Mouse (Mus musculus) myocyte (in vitro differentiated cells): ENCODE data around the gene Ifit3. TPM values are rescaled to one million over a fixed set of nuclear protein-coding genes. Genes with fewer than 3 reads are reported as not detected.
"Not testable (repeated sequence)": the region's sequence is repeated elsewhere in the genome, so short reads cannot be mapped to it uniquely, and the experiment has no call there.

Experiments
- H3K27me3 ChIP-seq: one replicate; pipeline ENCODE4 v1.6.1; 2011; ENCODE audit not compliant: control insufficient read depth, insufficient read depth, insufficient read length
- H3K36me3 ChIP-seq: one replicate; pipeline ENCODE4 v1.6.1; 2011; ENCODE audit not compliant: control insufficient read depth, insufficient read depth
- H3K4me2 ChIP-seq: one replicate; pipeline ENCODE4 v1.6.1; 2011; ENCODE audit warnings: low read depth, control low read depth
- H3K4me3 ChIP-seq: one replicate; pipeline ENCODE4 v1.5.1; 2011; ENCODE audit warnings: mild to moderate bottlenecking, control low read depth, moderate library complexity
- H3K79me2 ChIP-seq: one replicate; pipeline ENCODE4 v1.6.1; 2011; ENCODE audit not compliant: control insufficient read depth, insufficient read depth
- H3ac ChIP-seq: one replicate; pipeline ENCODE4 v1.6.1; 2011; ENCODE audit not compliant: control insufficient read depth, insufficient read length
- CEBPB ChIP-seq: IDR thresholded peaks from 2 replicates; pipeline ENCODE4 v1.6.1; 2011; ENCODE audit warnings: mild to moderate bottlenecking, moderate library complexity; ENCODE audit not compliant: poor library complexity, insufficient read depth, severe bottlenecking
- E2F4 ChIP-seq: IDR thresholded peaks from one replicate; pipeline ENCODE4 v1.6.1; 2011; ENCODE audit warnings: mild to moderate bottlenecking, control low read depth, moderate library complexity; ENCODE audit not compliant: insufficient read depth
- MAX ChIP-seq: IDR thresholded peaks from one replicate; pipeline ENCODE4 v1.6.1; 2011; ENCODE audit warnings: low read depth, mild to moderate bottlenecking, control low read depth
- MYOD1 ChIP-seq, 3 experiments: IDR thresholded peaks; one replicate each; pipeline ENCODE4 v1.6.1; 2011; ENCODE audit warnings: control low read depth in 2 of 3, low read depth in 2 of 3, mild to moderate bottlenecking in 2 of 3, moderate library complexity in 1 of 3; ENCODE audit not compliant: insufficient read length in 2 of 3, control insufficient read depth in 1 of 3
- MYOG ChIP-seq, 3 experiments: IDR thresholded peaks; one replicate each; pipeline ENCODE4 v1.6.1; 2011; ENCODE audit warnings: control low read depth in 2 of 3, low read depth in 2 of 3, mild to moderate bottlenecking in 2 of 3; ENCODE audit not compliant: insufficient read length in 2 of 3, control insufficient read depth in 1 of 3, insufficient read depth in 1 of 3
- POLR2A ChIP-seq: IDR thresholded peaks from one replicate; pipeline ENCODE4 v1.6.1; 2011; ENCODE audit warnings: low read depth, mild to moderate bottlenecking, control low read depth, moderate library complexity; ENCODE audit not compliant: insufficient read length
- POLR2AphosphoS2 ChIP-seq: IDR thresholded peaks from one replicate; pipeline ENCODE4 v1.6.1; 2011; ENCODE audit warnings: low read depth, control low read depth; ENCODE audit not compliant: insufficient read length
- REST ChIP-seq: IDR thresholded peaks from one replicate; pipeline ENCODE4 v1.6.1; 2011; ENCODE audit warnings: mild to moderate bottlenecking, control low read depth, moderate library complexity; ENCODE audit not compliant: insufficient read depth, insufficient read length
- SRF ChIP-seq: IDR thresholded peaks from one replicate; pipeline ENCODE4 v1.6.1; 2011; ENCODE audit warnings: low read depth; ENCODE audit not compliant: control insufficient read depth, insufficient read length
- TCF12 ChIP-seq: IDR thresholded peaks from one replicate; pipeline ENCODE4 v1.6.1; 2011; ENCODE audit warnings: mild to moderate bottlenecking, control low read depth; ENCODE audit not compliant: poor library complexity, insufficient read depth, severe bottlenecking
- TCF3 ChIP-seq: IDR thresholded peaks from one replicate; pipeline ENCODE4 v1.6.1; 2011; ENCODE audit warnings: low read depth, control low read depth; ENCODE audit not compliant: insufficient read length
- USF1 ChIP-seq: IDR thresholded peaks from one replicate; pipeline ENCODE4 v1.6.1; 2011; ENCODE audit warnings: low read depth, mild to moderate bottlenecking, control low read depth, moderate library complexity
- polyA plus RNA-seq: library from polyadenylated mRNA; unstranded; fragments of >200 nt; fragmentation: generic; extraction: Trizol; gene quantifications from one replicate; pipeline ENCODE4 v1.2.1, GENCODE M21; 2012; ENCODE audit warnings: missing spikeins

The Ifit3 gene
- polyA plus RNA-seq, 1 experiment, result 0.23 TPM

DNA sequence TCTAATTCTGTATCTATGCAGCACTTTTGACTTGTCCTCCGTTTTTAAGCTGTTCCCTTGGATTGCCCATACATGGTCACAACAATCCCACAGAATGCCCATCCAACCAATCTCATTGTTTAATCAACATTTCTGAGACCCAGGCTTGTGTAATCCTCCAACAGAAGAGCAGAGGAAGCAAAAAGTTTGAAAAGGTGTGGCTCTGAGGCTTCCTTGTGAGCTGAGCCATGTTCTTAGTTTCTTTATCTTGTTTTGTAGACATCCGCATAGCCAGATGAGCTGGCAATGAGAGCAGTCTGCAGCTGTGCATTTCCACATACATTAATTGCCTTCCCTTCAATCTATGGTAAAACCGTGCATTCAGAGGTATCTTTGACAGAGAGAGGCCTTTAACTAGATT lies 22.1 kb downstream of the Ifit3 start:
- H3K4me3 ChIP-seq, result no peak overlapping the region
- no peak overlapping the region for H3ac ChIP-seq
- no peaks in the 10 kb centered on the region for H3K27me3 ChIP-seq
- no peak overlapping the region for H3K4me2 ChIP-seq
- H3K36me3 ChIP-seq, result no peaks in the 10 kb centered on the region
- no peaks in the 10 kb centered on the region for H3K79me2 ChIP-seq
- TF ChIP-seq E2F4, result no peak
- TF ChIP-seq POLR2A, result no peak
- no peak for TF ChIP-seq MYOD1 (IDR thresholded peaks at IDR 0.05; ENCODE audit: control insufficient read depth in 1 of 3, insufficient read length in 2 of 3, low read depth in 2 of 3)
- TF ChIP-seq CEBPB, result no peak

- H3K4me3 ChIP-seq, H3K79me2 ChIP-seq, H3ac ChIP-seq, H3K36me3 ChIP-seq, H3K27me3 ChIP-seq: not testable (repeated sequence)
- TF ChIP-seq USF1, result peak; percentile 39
- H3K4me2 ChIP-seq, result peak within 1 kb of the TSS; percentile 64
Measured at GRCm38 (mm10) chr19:34607237-34608051, 24.1 kb downstream of the Ifit3 start, which contains the start of gene Ifit3b. TSS of gene Ifit3b (plus strand) at chr19:34607970.

DNA sequence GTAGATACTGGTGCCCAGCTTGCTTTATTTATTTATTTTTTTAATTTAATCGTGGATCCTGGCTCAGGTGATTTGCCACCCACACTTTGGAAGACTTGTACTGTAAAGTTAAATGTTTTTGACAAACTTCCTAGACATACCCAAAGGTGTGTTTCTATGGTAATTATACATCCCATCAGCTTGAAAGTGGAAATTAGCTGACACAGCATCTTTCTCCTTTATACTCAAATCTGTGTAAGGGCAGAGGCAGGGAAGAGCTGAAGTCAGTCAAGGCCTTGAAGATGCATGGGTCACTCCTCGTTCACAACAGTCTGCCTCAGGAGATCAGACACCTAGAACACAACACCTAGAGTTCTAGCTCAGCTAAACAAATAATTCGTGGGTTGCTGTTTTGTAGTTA lies 26.8 kb downstream of the Ifit3 start:
- H3K79me2 ChIP-seq, H3ac ChIP-seq: not testable (repeated sequence)

DNA sequence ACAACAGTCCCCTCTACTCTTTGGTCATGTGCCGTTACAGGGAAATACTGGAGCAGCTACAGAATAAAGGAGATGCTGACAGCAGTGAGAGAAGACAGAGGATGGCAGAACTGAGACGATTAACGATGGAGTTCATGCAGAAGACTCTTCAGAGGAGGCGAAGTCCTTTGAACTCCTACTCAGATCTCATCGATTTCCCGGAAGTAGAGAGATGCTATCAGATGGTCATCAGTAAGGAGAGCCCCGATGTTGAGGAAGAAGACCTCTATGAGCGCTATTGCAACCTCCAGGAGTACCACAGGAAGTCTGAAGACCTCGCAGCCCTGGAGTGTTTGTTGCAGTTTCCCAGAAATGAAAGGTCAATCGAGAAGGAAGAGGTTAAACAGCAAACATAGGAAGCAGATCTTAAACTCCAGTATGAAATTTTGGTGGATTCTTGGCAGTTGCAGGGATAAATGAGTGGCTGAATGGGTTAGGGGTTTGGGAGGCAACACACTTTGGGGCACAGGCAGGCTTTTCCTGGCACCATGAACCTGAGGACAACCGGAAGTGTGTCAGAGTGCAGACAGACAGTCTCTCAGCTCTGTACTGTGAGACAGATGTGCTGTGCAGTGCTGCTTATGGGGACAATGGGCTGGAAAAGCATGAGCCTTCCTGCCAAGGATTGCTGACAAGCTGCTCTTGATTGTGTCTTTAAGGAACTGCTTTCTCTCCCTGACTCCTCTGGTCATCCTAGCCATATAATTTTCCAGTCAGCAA lies 29.1 kb downstream of the Ifit3 start:
- not testable (repeated sequence) for H3K79me2 ChIP-seq, H3K27me3 ChIP-seq, H3ac ChIP-seq, H3K4me3 ChIP-seq, H3K36me3 ChIP-seq, H3K4me2 ChIP-seq

More for the DNA sequence above, 26.8 kb downstream of the Ifit3 start:
- not testable (repeated sequence) for H3K4me2 ChIP-seq, H3K4me3 ChIP-seq, H3K36me3 ChIP-seq, H3K27me3 ChIP-seq

GRCm38 (mm10) chr19:34620871-34621270 lies 37.5 kb downstream of the Ifit3 start:
- peaks cover 34% of the 10 kb centered on the region for H3K27me3 ChIP-seq
- no peaks in the 10 kb centered on the region for H3K79me2 ChIP-seq
- TF ChIP-seq CEBPB (no peak), TCF12 (no peak), SRF (no peak), MYOG (IDR thresholded peaks at IDR 0.05; ENCODE audit: control insufficient read depth in 1 of 3, insufficient read depth in 1 of 3, insufficient read length in 2 of 3, low read depth in 2 of 3) (no peak), MAX (no peak), TCF3 (no peak), USF1 (no peak), MYOD1 (IDR thresholded peaks at IDR 0.05; ENCODE audit: control insufficient read depth in 1 of 3, insufficient read length in 2 of 3, low read depth in 2 of 3) (no peak), E2F4 (no peak), POLR2AphosphoS2 (no peak)
- no peak overlapping the region for H3K4me2 ChIP-seq
- no peak overlapping the region for H3K4me3 ChIP-seq
- no peak overlapping the region for H3ac ChIP-seq
- no peaks in the 10 kb centered on the region for H3K36me3 ChIP-seq

DNA sequence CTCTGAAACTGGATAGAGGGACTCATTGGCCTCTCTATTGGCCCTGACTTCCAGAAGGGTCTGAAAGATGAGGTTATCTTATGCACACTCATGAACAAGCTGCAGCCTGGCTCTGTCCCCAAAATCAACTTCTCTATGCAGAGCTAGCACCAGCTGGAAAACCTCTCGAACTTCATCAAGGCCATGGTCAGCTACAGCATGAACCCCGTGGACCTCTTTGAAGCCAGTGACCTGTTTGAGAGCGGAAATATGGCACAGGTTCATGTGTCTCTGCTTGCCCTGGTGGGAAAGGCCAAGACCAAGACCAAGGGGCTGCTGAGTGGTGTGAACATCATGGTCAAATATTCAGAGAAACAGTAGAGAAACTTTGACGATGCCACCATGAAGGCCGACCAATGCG lies 40.5 kb downstream of the Ifit3 start:
- no peak overlapping the region for H3ac ChIP-seq
- no peak overlapping the region for H3K4me2 ChIP-seq
- peaks cover 34% of the 10 kb centered on the region for H3K27me3 ChIP-seq
- TF ChIP-seq REST, result no peak
- no peak for TF ChIP-seq TCF12
- no peak for TF ChIP-seq CEBPB
- no peak for TF ChIP-seq MYOG (IDR thresholded peaks at IDR 0.05; ENCODE audit: control insufficient read depth in 1 of 3, insufficient read depth in 1 of 3, insufficient read length in 2 of 3, low read depth in 2 of 3)
- no peaks in the 10 kb centered on the region for H3K36me3 ChIP-seq
- no peaks in the 10 kb centered on the region for H3K79me2 ChIP-seq
- no peak overlapping the region for H3K4me3 ChIP-seq
